Mouse (Mus musculus) hindbrain, embryonic 10.5 days (tissue): ENCODE results near the gene Ppih. TPM values are rescaled to one million over a fixed set of nuclear protein-coding genes. Genes with fewer than 3 reads are reported as not detected.

Experiments
- polyA plus RNA-seq: library from polyadenylated mRNA; unstranded; fragments of >200 nt; fragmentation: Nextera tagmentation; extraction: Ambion mirVana; gene quantifications from 2 replicates; pipeline ENCODE4 v1.2.1, GENCODE M21; 2016

Gene Ppih
- polyA plus RNA-seq, 1 experiment from 2014 or later, result 124 TPM

Other genes with a start within 250 kb of the Ppih start
- 153 and 228 TPM in 2 replicates for gene Slc2a1, start 211.8 kb downstream of the Ppih start, polyA plus RNA-seq
- 10.0 and 11.0 TPM in 2 replicates for gene Zfp691, start 146.4 kb downstream of the Ppih start, polyA plus RNA-seq
- 7.0 and 12.1 TPM in 2 replicates for gene Ermap, start 130.5 kb downstream of the Ppih start, polyA plus RNA-seq
- gene Svbp, start 125.2 kb downstream of the Ppih start, polyA plus RNA-seq, result 149 and 182 TPM in 2 replicates
- 0.25 TPM in 1 of 2 replicates, not detected in the other for gene Tmem269, start 102.3 kb downstream of the Ppih start, polyA plus RNA-seq
- gene AU022252, start 87.8 kb downstream of the Ppih start, polyA plus RNA-seq, result 42.0 and 43.5 TPM in 2 replicates
- 16.1 and 18.2 TPM in 2 replicates for gene P3h1, start 87.6 kb downstream of the Ppih start, polyA plus RNA-seq
- 0.34 TPM in 1 of 2 replicates, not detected in the other for gene Cldn19, start 65.1 kb downstream of the Ppih start, polyA plus RNA-seq
- gene Ybx1, start 25.9 kb downstream of the Ppih start, polyA plus RNA-seq, result 985 and 1,002 TPM in 2 replicates
- 6.6 and 11.0 TPM in 2 replicates for gene Ccdc30, start 95.0 kb upstream of the Ppih start, polyA plus RNA-seq
- gene Ppcs, start 101.9 kb upstream of the Ppih start, polyA plus RNA-seq, result 25.6 and 29.7 TPM in 2 replicates
- 0.15 and 0.60 TPM in 2 replicates for gene Zmynd12, start 102.3 kb upstream of the Ppih start, polyA plus RNA-seq
- gene Rimkla, start 172.1 kb upstream of the Ppih start, polyA plus RNA-seq, result 3.6 and 4.6 TPM in 2 replicates
- gene Foxj3, start 216.5 kb upstream of the Ppih start, polyA plus RNA-seq, result 17.7 and 19.5 TPM in 2 replicates
- gene Frg2f1, start 219.0 kb upstream of the Ppih start, polyA plus RNA-seq, result 1.9 and 2.1 TPM in 2 replicates